Mouse (Mus musculus) ES-Bruce4 (cell line): ENCODE results near the gene Nenf. TPM values are rescaled to one million over a fixed set of nuclear protein-coding genes. Genes with fewer than 3 reads are reported as not detected.
A peak's percentile ranks its signal among the peaks of the same experiment; 100 is the strongest.

ENCODE experiments used
- H3K27ac ChIP-seq: 2 replicates; pipeline ENCODE4 v1.5.1; 2012; ENCODE audit warnings: low read length, inconsistent platforms; ENCODE audit not compliant: insufficient read depth
- H3K27me3 ChIP-seq: 2 replicates; pipeline ENCODE4 v1.6.1; 2012; ENCODE audit warnings: mild to moderate bottlenecking, low read length, inconsistent platforms; ENCODE audit not compliant: control insufficient read depth, poor library complexity, insufficient read depth, severe bottlenecking
- H3K36me3 ChIP-seq: 2 replicates; pipeline ENCODE4 v1.6.1; 2012; ENCODE audit warnings: inconsistent platforms, mild to moderate bottlenecking, low read length, moderate library complexity; ENCODE audit not compliant: control insufficient read depth, poor library complexity, insufficient read depth, severe bottlenecking
- H3K4me1 ChIP-seq: one replicate; pipeline ENCODE4 v1.8.1; 2011; ENCODE audit warnings: low read length; ENCODE audit not compliant: control insufficient read depth, insufficient read depth
- H3K4me3 ChIP-seq: 2 replicates; pipeline ENCODE4 v1.5.1; 2011; ENCODE audit warnings: low read depth, mild to moderate bottlenecking, low read length
- H3K9ac ChIP-seq: 2 replicates; pipeline ENCODE4 v1.6.1; 2012; ENCODE audit warnings: low read depth, mild to moderate bottlenecking, inconsistent platforms; ENCODE audit not compliant: poor library complexity, severe bottlenecking
- H3K9me3 ChIP-seq: replicated peaks from 2 replicates; pipeline ENCODE4 v1.6.1; 2012; ENCODE audit warnings: mild to moderate bottlenecking, low read length, inconsistent platforms; ENCODE audit not compliant: control insufficient read depth, poor library complexity, insufficient read depth, severe bottlenecking
- CTCF ChIP-seq: IDR thresholded peaks from one replicate; pipeline ENCODE4 v1.8.1; 2011; ENCODE audit warnings: low read depth, low read length
- EP300 ChIP-seq: IDR thresholded peaks from 2 replicates; pipeline ENCODE4 v1.6.1; 2011; ENCODE audit warnings: low read depth, low read length; ENCODE audit not compliant: insufficient read depth
- POLR2A ChIP-seq: IDR thresholded peaks from one replicate; pipeline ENCODE4 v1.8.1; 2011; ENCODE audit warnings: low read length; ENCODE audit not compliant: insufficient read depth
- polyA plus RNA-seq: library from polyadenylated mRNA; stranded (reverse); fragments of >200 nt; gene quantifications from 2 replicates; pipeline ENCODE4 v1.2.4, GENCODE M21; 2011; ENCODE audit warnings: low read depth; ENCODE audit not compliant: missing spikeins, insufficient read depth, insufficient read length

Gene Nenf
- polyA plus RNA-seq, 1 experiment: 19.9 TPM

DNA sequence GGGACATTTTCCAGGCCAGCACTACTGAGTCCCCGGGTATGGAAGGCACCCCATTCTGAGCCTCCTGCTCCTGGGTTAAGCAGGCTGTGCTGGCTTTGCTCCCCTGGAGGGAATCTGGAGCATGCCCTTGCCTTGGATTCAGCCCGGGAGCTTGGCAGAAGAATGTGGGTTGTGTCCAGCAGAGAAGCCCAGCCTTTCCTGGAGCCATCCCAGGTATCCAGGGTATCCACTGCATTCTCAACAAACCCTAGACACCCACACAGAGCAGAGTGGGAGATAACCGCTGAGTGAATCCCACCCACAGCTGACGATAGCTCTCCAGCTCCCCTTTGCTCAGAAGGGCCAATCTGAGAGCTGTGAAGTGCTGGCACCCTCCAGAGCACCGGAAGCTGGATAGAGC lies 21.5 kb downstream of the Nenf start:
- no peaks in the 10 kb centered on the region for H3K4me1 ChIP-seq
- no peaks in the 10 kb centered on the region for H3K9me3 ChIP-seq
- no peaks in the 10 kb centered on the region for H3K27me3 ChIP-seq

DNA sequence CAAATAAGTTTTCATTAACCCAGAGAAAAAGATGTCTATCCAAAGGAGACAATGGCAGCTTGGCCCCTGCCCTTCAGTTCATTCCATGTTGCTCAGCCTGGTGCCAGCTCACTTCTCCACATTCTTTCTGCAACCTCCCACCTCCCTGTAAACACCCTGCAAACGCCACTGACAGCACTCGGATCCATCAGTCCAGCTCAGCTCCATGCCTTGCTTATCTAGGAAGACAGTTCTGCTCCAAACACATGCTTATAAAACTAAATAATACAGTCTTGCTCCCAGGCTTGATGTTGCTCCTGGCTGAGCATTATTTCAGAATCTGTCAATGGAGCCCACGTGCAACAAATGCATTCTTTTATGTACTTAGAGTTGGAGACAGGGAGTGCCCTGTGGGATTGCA lies 22.2 kb downstream of the Nenf start:
- H3K36me3 ChIP-seq: no peaks in the 10 kb centered on the region
- H3K9ac ChIP-seq: no peak overlapping the region
- TF ChIP-seq POLR2A (no peak), EP300 (no peak), CTCF (no peak)
- no peaks in the 10 kb centered on the region for H3K4me1 ChIP-seq
- H3K4me3 ChIP-seq: no peak overlapping the region
- no peaks in the 10 kb centered on the region for H3K9me3 ChIP-seq
- no peaks in the 10 kb centered on the region for H3K27me3 ChIP-seq
- H3K27ac ChIP-seq: no peak overlapping the region

More for the DNA sequence above, 21.5 kb downstream of the Nenf start:
- H3K36me3 ChIP-seq: no peaks in the 10 kb centered on the region
- H3K9ac ChIP-seq: no peak overlapping the region
- H3K27ac ChIP-seq: no peak overlapping the region
- no peak overlapping the region for H3K4me3 ChIP-seq
- TF ChIP-seq CTCF (no peak), EP300 (no peak), POLR2A (no peak)

DNA sequence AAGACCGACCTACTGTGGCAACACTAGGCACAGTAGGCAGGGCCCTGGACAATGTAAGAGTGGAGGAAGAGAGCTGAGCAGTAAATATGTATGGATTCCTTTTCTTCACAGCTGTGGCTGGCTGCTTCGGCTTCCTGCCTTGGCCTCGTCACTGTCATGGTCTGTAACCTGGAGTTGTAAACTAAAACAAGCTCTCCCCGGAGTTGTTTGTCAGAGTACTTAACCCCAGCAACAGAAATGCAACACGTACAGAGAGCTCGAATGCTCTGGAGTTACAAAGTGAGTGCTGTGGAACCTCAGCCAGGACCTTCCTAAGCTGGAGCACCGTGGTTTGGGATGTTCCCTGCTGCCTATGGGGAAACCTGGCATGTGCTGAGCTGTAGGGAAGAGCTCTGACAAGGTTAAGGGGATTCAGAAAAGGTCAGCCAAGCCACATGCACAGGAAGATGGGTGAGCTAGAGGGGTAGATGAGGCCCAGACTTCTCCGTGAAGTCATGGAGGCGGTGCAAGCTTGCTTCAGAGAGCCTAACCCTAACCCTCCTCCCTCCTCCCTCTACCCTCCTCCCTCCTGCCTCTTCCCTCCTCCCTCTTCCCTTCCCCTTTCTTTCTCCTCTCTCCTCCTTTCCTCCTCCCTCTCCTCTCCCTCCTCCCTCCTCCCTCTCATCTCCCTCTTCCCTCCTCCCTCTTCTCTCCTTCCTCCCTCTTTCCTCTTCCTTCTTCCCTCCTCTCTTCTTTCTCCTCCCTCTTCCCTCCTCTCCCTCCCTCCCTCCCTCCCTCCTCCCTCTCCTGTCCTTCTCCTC lies 23.8 kb downstream of the Nenf start:
- Histone ChIP-seq H3K9ac (no peak overlapping the region), H3K4me3 (no peak overlapping the region), H3K27ac (no peak overlapping the region), H3K36me3 (no peaks in the 10 kb centered on the region), H3K9me3 (no peaks in the 10 kb centered on the region), H3K27me3 (no peaks in the 10 kb centered on the region), H3K4me1 (no peaks in the 10 kb centered on the region)
- TF ChIP-seq POLR2A (no peak), EP300 (no peak), CTCF (no peak)

DNA sequence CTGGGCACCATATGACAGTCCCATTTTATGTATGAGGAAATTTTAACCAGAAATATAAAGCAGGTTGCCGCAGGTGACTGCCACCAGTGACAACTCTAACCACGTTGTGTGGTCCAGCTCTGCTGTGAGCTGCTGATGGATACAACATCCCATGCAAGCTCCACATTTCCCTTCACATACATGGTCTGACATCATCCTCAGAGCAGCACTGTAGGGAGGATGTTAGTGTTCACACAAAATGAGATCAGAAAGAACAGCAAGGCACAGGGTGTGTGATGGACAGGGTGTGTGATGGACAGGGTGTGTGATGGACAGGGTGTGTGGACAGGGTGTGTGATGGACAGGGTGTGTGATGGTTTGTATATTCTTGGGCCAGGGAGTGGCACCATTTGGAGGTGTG lies 24.9 kb downstream of the Nenf start:
- no peak for TF ChIP-seq EP300
- TF ChIP-seq CTCF: no peak
- TF ChIP-seq POLR2A: no peak
- Histone ChIP-seq H3K9me3 (no peaks in the 10 kb centered on the region), H3K9ac (no peak overlapping the region), H3K27ac (no peak overlapping the region), H3K27me3 (no peaks in the 10 kb centered on the region), H3K4me3 (no peak overlapping the region), H3K4me1 (no peaks in the 10 kb centered on the region), H3K36me3 (no peaks in the 10 kb centered on the region)

DNA sequence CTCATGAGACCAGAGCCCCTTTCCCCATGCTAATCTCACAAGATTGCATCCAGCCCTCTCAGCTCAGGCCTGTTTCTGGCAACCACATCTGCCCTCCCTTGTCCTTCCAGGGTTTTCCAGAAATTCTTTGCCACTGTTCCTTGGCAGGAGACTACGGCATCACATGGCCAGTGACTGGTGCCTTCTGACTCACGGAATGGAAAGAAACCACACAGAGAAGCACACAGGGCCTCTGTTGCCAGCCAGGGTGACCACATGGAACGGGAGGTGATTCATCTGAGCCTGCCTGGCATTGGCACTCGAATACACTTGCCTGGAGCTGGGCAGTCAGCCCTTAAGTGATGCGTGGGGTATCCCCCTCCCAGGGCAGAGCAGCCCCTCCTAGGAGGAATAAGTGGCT lies 25.6 kb downstream of the Nenf start:
- Histone ChIP-seq H3K9ac (no peak overlapping the region), H3K4me3 (no peak overlapping the region), H3K9me3 (no peaks in the 10 kb centered on the region), H3K4me1 (no peaks in the 10 kb centered on the region), H3K27ac (no peak overlapping the region), H3K27me3 (no peaks in the 10 kb centered on the region), H3K36me3 (no peaks in the 10 kb centered on the region)
- TF ChIP-seq EP300: no peak

DNA sequence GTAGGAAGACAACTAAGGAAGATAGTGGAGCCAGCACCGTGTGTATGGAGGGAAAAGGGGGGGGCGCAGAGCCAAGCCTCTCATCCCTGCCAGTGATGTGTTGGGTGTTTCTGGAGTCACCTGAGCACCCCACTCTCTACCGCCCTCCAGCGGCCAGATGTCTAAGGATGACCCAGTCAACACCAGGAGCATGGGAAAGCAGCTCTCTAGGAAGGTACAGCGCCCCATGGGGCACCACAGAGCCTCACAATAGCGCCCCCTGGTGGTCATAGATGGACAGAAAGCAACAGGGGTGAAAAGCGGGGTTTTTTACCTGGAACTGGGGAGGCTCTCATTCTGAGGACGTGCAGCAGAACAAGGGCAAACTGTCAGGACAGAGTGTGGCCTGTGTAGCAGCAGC lies 29.2 kb downstream of the Nenf start:
- peak; percentile 86 for TF ChIP-seq CTCF
- TF ChIP-seq EP300: no peak
- Histone ChIP-seq H3K4me3 (no peak overlapping the region), H3K9me3 (no peaks in the 10 kb centered on the region), H3K27me3 (no peaks in the 10 kb centered on the region), H3K4me1 (no peaks in the 10 kb centered on the region), H3K9ac (no peak overlapping the region), H3K36me3 (no peaks in the 10 kb centered on the region), H3K27ac (no peak overlapping the region)
